Mouse (Mus musculus): Measurements from ENCODE around the gene Ch25h.

The Ch25h gene

GRCm38 (mm10) chr19:34468794-34469193 is 6.2 kb downstream of the Ch25h start:
- no peak for ATAC-seq (ENCODE audit: low TSS enrichment)

GRCm38 (mm10) chr19:34468216-34468615 is 6.7 kb downstream of the Ch25h start:
- no peak for ATAC-seq (ENCODE audit: low TSS enrichment)

- ATAC-seq (ENCODE audit: low TSS enrichment): no peak
These were observed 10.5 kb downstream of the Ch25h start for GRCm38 (mm10) chr19:34464453-34464852.

GRCm38 (mm10) chr19:34461451-34462019 is 13.4 kb downstream of the Ch25h start:
- no peak for ATAC-seq (ENCODE audit: low TSS enrichment)

GRCm38 (mm10) chr19:34450784-34451370 is 24.1 kb downstream of the Ch25h start:
- no peak for ATAC-seq (ENCODE audit: low TSS enrichment)

GRCm38 (mm10) chr19:34448851-34449250 is 26.1 kb downstream of the Ch25h start:
- ATAC-seq (ENCODE audit: low TSS enrichment): no peak

- no peak for ATAC-seq (ENCODE audit: low TSS enrichment)
These were observed 29.5 kb downstream of the Ch25h start for GRCm38 (mm10) chr19:34445410-34446012.

GRCm38 (mm10) chr19:34444785-34445184 is 30.2 kb downstream of the Ch25h start:
- ATAC-seq (ENCODE audit: low TSS enrichment): no peak

GRCm38 (mm10) chr19:34441979-34442378 is 33.0 kb downstream of the Ch25h start:
- no peak; the same call in 1 of the 2 replicates for ATAC-seq (ENCODE audit: low TSS enrichment)

GRCm38 (mm10) chr19:34435197-34435611 is 39.8 kb downstream of the Ch25h start:
- ATAC-seq (ENCODE audit: low TSS enrichment): no peak

- no peak for ATAC-seq (ENCODE audit: low TSS enrichment)
These were observed 43.6 kb downstream of the Ch25h start for GRCm38 (mm10) chr19:34431314-34431713.

GRCm38 (mm10) chr19:34423783-34424335 is 51.1 kb downstream of the Ch25h start:
- no peak for ATAC-seq (ENCODE audit: low TSS enrichment)

Data from frontal cortex, adult (tissue).